20 mouse cellular contexts compared by ENCODE assay signal in the genomic region with DNA sequence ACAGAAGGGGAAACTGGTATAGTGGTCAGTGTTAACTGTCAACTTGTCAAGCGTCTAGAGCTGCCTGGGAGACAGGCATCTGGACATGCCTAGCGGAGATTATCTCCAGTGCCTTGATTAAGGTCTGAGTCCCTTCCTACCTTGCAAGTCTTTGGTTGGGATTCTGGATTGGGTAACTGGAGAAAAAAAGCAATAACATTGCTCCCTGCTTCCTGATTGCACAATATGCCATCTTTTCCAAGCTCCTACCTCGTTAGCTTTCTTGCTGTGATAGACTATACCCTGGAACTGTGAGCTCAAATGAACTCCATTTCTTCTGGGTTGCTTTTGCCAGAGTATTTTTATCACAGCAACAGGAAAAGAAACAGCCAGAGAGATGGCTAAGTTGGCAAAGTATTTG.
"Had no signal": no experiment of that assay in that cellular context is flagged by ENCODE, and none has a peak within 500 bp of the region (broad histone marks: within the 10 kb centered on the region; RNA-seq: fewer than 3 reads in every experiment).

No protein-coding gene starts in this region.

- H3K4me1 ChIP-seq: lung, embryonic 15.5 days; midbrain, embryonic 13.5 days; midbrain, embryonic 15.5 days; neural tube, embryonic 13.5 days; neural tube, embryonic 15.5 days had no signal

- H3K36me3 ChIP-seq: lung, embryonic 15.5 days; midbrain, embryonic 13.5 days; midbrain, embryonic 15.5 days; neural tube, embryonic 13.5 days; neural tube, embryonic 15.5 days had no signal

- DNase-seq: lung, adult 2 months; lung, postnatal 14 days; lung, postnatal 36 days; retina, postnatal 1 day; right cerebral cortex, adult 18-20 months; right cerebral cortex, postnatal 25 days; right cerebral cortex, postnatal 4 days; spleen, adult 18-20 months; thymus, adult 18-20 months; thymus, postnatal 14 days; thymus, postnatal 36 days had no signal

- H3K9ac ChIP-seq: lung, embryonic 15.5 days; midbrain, embryonic 13.5 days; midbrain, embryonic 15.5 days; neural tube, embryonic 13.5 days; neural tube, embryonic 15.5 days had no signal

- H3K27ac ChIP-seq: lung, embryonic 15.5 days; macrophage; midbrain, embryonic 13.5 days; midbrain, embryonic 15.5 days; neural tube, embryonic 13.5 days; neural tube, embryonic 15.5 days had no signal

- H3K27me3 ChIP-seq: lung, embryonic 15.5 days; megakaryocyte, embryonic 14.5 days; midbrain, embryonic 13.5 days; midbrain, embryonic 15.5 days; neural tube, embryonic 13.5 days; neural tube, embryonic 15.5 days had no signal

- H3K4me3 ChIP-seq: lung, embryonic 15.5 days; megakaryocyte, embryonic 14.5 days; midbrain, embryonic 13.5 days; midbrain, embryonic 15.5 days; neural tube, embryonic 13.5 days; neural tube, embryonic 15.5 days had no signal

- ATAC-seq: lung, postnatal 0 days; midbrain, embryonic 13.5 days; midbrain, embryonic 15.5 days had no signal

- H3K9me3 ChIP-seq: lung, embryonic 15.5 days; megakaryocyte, embryonic 14.5 days; midbrain, embryonic 13.5 days; midbrain, embryonic 15.5 days; neural tube, embryonic 13.5 days; neural tube, embryonic 15.5 days had no signal

- H3K4me2 ChIP-seq: lung, embryonic 15.5 days; midbrain, embryonic 11.5 days; midbrain, embryonic 13.5 days; midbrain, embryonic 15.5 days; neural tube, embryonic 13.5 days; neural tube, embryonic 15.5 days had no signal
